Mouse (Mus musculus) kidney, postnatal 36 days (tissue): Measurements from ENCODE around the gene Hist1h3c.
A peak's percentile ranks its signal among the peaks of the same experiment; 100 is the strongest.

Source experiments
- DNase-seq, 2 experiments: peaks; one replicate each; pipeline ENCODE4 v3.0.0; 2021 to 2022; ENCODE audit warnings: mixed read lengths in 2 of 2

Gene Hist1h3c

GRCm38 (mm10) chr13:23757211-23757773, 11.9 kb upstream of the Hist1h3c start:
- peak in 1 of 2 experiments; percentile 30 for DNase-seq

- DNase-seq, result peak; percentile 92 to 94
Measured at GRCm38 (mm10) chr13:23756790-23757189, 11.4 kb upstream of the Hist1h3c start, which contains the start of gene Hist1h4b. Gene Hist1h4b (plus strand): TSS chr13:23757013.

GRCm38 (mm10) chr13:23755000-23755399, 9.6 kb upstream of the Hist1h3c start:
- no peak for DNase-seq

- DNase-seq, result no peak
Measured at GRCm38 (mm10) chr13:23753314-23754078, 8.1 kb upstream of the Hist1h3c start.

GRCm38 (mm10) chr13:23752742-23753172, 7.4 kb upstream of the Hist1h3c start:
- no peak for DNase-seq

GRCm38 (mm10) chr13:23752067-23752741, 6.8 kb upstream of the Hist1h3c start, which contains the start of gene Hist1h3b:
Gene Hist1h3b (plus strand): TSS chr13:23752267.
- DNase-seq, result peak; percentile 88 to 94

- DNase-seq, result no peak
Measured at GRCm38 (mm10) chr13:23751478-23751956, 6.1 kb upstream of the Hist1h3c start.

- DNase-seq, result peak in 1 of 2 experiments; percentile 44
Measured at GRCm38 (mm10) chr13:23750839-23751477, 5.6 kb upstream of the Hist1h3c start, which contains the start of gene Hist1h2ab. Gene Hist1h2ab (plus strand): TSS chr13:23751126.

GRCm38 (mm10) chr13:23749563-23750121, 4.2 kb upstream of the Hist1h3c start:
- DNase-seq, result no peak

GRCm38 (mm10) chr13:23747892-23748288, 2.5 kb upstream of the Hist1h3c start:
- no peak for DNase-seq

- no peak for DNase-seq
Measured at GRCm38 (mm10) chr13:23747081-23747891, 1.9 kb upstream of the Hist1h3c start.

- DNase-seq, result peak; percentile 61 to 88
Measured at GRCm38 (mm10) chr13:23746201-23747080, 1.0 kb upstream of the Hist1h3c start, which contains the start of gene Hist1h2bb. Gene Hist1h2bb (plus strand): TSS chr13:23746734.

- no peak for DNase-seq
Measured at GRCm38 (mm10) chr13:23744421-23745380, 701 bp downstream of the Hist1h3c start.

GRCm38 (mm10) chr13:23743963-23744362, 1.4 kb downstream of the Hist1h3c start:
- no peak for DNase-seq

- no peak for DNase-seq
Measured at GRCm38 (mm10) chr13:23743215-23743614, 2.2 kb downstream of the Hist1h3c start.

GRCm38 (mm10) chr13:23742007-23742406, 3.4 kb downstream of the Hist1h3c start:
- no peak for DNase-seq

GRCm38 (mm10) chr13:23740910-23741309, 4.5 kb downstream of the Hist1h3c start:
- no peak for DNase-seq

- no peak for DNase-seq
Measured at GRCm38 (mm10) chr13:23740256-23740840, 5.1 kb downstream of the Hist1h3c start.

- DNase-seq, result no peak
Measured at GRCm38 (mm10) chr13:23739922-23740252, 5.5 kb downstream of the Hist1h3c start.
